Mouse (Mus musculus): ENCODE measurements around the gene Gpr153. TPM values are rescaled to one million over a fixed set of nuclear protein-coding genes. Genes with fewer than 3 reads are reported as not detected.

Gene Gpr153
- polyA plus RNA-seq, 1 experiment from 2014 or later, result 6.2 TPM

- Histone ChIP-seq H3K9ac (replicated peaks; ENCODE audit: low read depth, low read length) (no peak overlapping the region), H3K4me3 (replicated peaks; ENCODE audit: low read length) (no peak overlapping the region), H3K27ac (ENCODE audit: low read length) (no peak overlapping the region), H3K27me3 (replicated peaks; ENCODE audit: control insufficient read depth, insufficient read depth, low read length) (peaks cover 23% of the 10 kb centered on the region), H3K4me2 (ENCODE audit: low read length) (no peak overlapping the region), H3K36me3 (ENCODE audit: control insufficient read depth, insufficient read depth) (no peaks in the 10 kb centered on the region), H3K4me1 (replicated peaks; ENCODE audit: control insufficient read depth, insufficient read depth, low read length) (peaks cover 6% of the 10 kb centered on the region), H3K9me3 (ENCODE audit: control insufficient read depth, low read length) (no peaks in the 10 kb centered on the region)
- no peak for ATAC-seq
- WGBS, result 68% methylated on average over 5 of the region's 5 CpGs
Measured at GRCm38 (mm10) chr4:152321464-152321863, 47.4 kb downstream of the Gpr153 start.

GRCm38 (mm10) chr4:152324641-152325562 is 50.9 kb downstream of the Gpr153 start:
- WGBS, result 55% methylated on average over 16 of the region's 16 CpGs
- Histone ChIP-seq H3K4me3 (replicated peaks; ENCODE audit: low read length) (peak overlapping the region; percentile 98), H3K27ac (ENCODE audit: low read length) (no peak overlapping the region), H3K27me3 (replicated peaks; ENCODE audit: control insufficient read depth, insufficient read depth, low read length) (no peaks in the 10 kb centered on the region), H3K9ac (replicated peaks; ENCODE audit: low read depth, low read length) (no peak overlapping the region), H3K36me3 (ENCODE audit: control insufficient read depth, insufficient read depth) (peaks cover 12% of the 10 kb centered on the region), H3K9me3 (ENCODE audit: control insufficient read depth, low read length) (no peaks in the 10 kb centered on the region), H3K4me2 (ENCODE audit: low read length) (peak overlapping the region; percentile 34), H3K4me1 (replicated peaks; ENCODE audit: control insufficient read depth, insufficient read depth, low read length) (peaks cover 19% of the 10 kb centered on the region)
- ATAC-seq, result peak; percentile 22

DNA sequence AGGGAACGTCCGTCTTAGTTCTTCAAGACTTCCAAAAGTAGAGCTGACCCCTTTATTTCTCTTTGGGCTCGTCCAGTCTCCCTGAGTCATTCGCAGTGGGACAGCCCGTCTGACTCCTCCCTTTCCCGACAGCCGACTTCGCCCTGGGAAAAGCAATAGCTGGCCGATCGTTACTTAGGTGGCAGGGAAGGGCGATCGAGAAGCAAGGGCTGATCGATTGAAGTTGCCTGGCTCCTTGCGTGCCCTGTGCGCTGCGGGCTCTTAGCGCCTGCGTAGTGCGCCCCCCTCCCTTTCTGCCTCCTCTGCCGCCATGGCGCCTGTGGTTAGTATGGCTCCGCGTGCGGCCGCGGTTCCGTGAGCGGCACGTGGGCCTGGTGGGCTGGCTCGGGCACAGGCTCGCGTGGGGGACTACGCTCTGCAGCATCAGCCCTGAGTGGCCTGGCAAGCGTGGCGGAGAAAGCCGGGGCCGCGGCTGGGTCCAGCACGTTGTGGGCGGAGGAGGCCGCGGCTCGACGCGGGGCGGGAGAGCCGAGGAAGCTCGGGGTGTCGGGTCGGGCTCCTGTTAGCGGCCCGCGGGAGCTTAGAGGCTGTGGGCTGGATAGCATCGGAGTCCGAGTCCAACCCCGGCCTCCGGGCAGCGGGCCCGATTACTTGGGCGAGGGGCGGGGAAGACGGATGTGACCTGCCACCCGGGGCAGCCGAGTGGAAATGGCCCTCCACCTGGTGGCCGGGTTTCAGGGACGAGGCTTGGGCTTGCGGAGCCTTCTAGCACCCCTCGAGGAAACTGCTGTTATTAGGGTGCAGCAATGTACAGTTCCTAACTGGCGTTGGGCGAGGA is 51.8 kb downstream of the Gpr153 start, which contains the start of gene Rpl22:
TSS of gene Rpl22 (plus strand) at position 169 of the 838 bp plus-strand sequence.
- Histone ChIP-seq H3K27ac (ENCODE audit: low read length) (peak within 1 kb of the TSS; percentile 58), H3K36me3 (ENCODE audit: control insufficient read depth, insufficient read depth) (peaks cover 18% of the 10 kb centered on the region), H3K4me3 (replicated peaks; ENCODE audit: low read length) (peak within 1 kb of the TSS; percentile 98), H3K27me3 (replicated peaks; ENCODE audit: control insufficient read depth, insufficient read depth, low read length) (no peaks in the 10 kb centered on the region), H3K9me3 (ENCODE audit: control insufficient read depth, low read length) (no peaks in the 10 kb centered on the region), H3K9ac (replicated peaks; ENCODE audit: low read depth, low read length) (peak within 1 kb of the TSS; percentile 96), H3K4me1 (replicated peaks; ENCODE audit: control insufficient read depth, insufficient read depth, low read length) (peaks cover 19% of the 10 kb centered on the region), H3K4me2 (ENCODE audit: low read length) (peak within 1 kb of the TSS; percentile 92)
- ATAC-seq, result peak; percentile 98
- WGBS, result under 1% methylated on average over 70 of the region's 70 CpGs

GRCm38 (mm10) chr4:152326543-152326942 is 52.5 kb downstream of the Gpr153 start:
- WGBS, result 2% methylated on average over 11 of the region's 11 CpGs

DNA sequence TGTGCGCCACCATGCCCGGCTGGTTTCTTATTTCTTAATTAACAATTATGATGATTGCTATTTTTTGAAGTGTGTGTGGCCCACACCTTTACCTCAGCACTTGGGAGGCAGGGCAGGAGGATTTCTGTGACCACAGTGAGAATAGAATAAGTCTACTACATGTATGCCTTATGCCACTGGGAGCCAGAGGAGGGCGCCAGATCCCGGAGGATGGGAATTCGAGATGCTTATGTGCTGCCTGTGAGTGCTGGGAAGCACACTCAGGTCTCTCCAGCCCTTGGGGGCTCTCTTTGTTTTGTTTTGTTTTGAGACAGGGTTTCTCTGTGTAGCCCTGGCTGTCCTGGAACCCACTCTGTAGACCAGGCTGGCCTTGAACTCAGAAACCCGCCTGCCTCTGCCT is 54.7 kb downstream of the Gpr153 start:
- Histone ChIP-seq H3K9ac (replicated peaks; ENCODE audit: low read depth, low read length) (no peak overlapping the region), H3K27ac (ENCODE audit: low read length) (no peak overlapping the region), H3K36me3 (ENCODE audit: control insufficient read depth, insufficient read depth) (peaks cover 26% of the 10 kb centered on the region), H3K4me2 (ENCODE audit: low read length) (no peak overlapping the region), H3K27me3 (replicated peaks; ENCODE audit: control insufficient read depth, insufficient read depth, low read length) (no peaks in the 10 kb centered on the region), H3K4me3 (replicated peaks; ENCODE audit: low read length) (no peak overlapping the region), H3K4me1 (replicated peaks; ENCODE audit: control insufficient read depth, insufficient read depth, low read length) (peaks cover 21% of the 10 kb centered on the region), H3K9me3 (ENCODE audit: control insufficient read depth, low read length) (no peaks in the 10 kb centered on the region)
- 78% methylated on average over 6 of the region's 6 CpGs for WGBS
- ATAC-seq, result no peak

More at GRCm38 (mm10) chr4:152326543-152326942, 52.5 kb downstream of the Gpr153 start:
- Histone ChIP-seq H3K27ac (ENCODE audit: low read length) (no peak overlapping the region), H3K9me3 (ENCODE audit: control insufficient read depth, low read length) (no peaks in the 10 kb centered on the region), H3K4me2 (ENCODE audit: low read length) (peak overlapping the region; percentile 92), H3K9ac (replicated peaks; ENCODE audit: low read depth, low read length) (peak overlapping the region; percentile 96), H3K36me3 (ENCODE audit: control insufficient read depth, insufficient read depth) (peaks cover 20% of the 10 kb centered on the region), H3K27me3 (replicated peaks; ENCODE audit: control insufficient read depth, insufficient read depth, low read length) (no peaks in the 10 kb centered on the region), H3K4me3 (replicated peaks; ENCODE audit: low read length) (peak overlapping the region; percentile 98), H3K4me1 (replicated peaks; ENCODE audit: control insufficient read depth, insufficient read depth, low read length) (peaks cover 19% of the 10 kb centered on the region)
- ATAC-seq, result no peak

- WGBS, result 29% methylated on average over 2 of the region's 2 CpGs
- peak; percentile 66 for ATAC-seq
- H3K4me3 ChIP-seq (replicated peaks; ENCODE audit: low read length), result no peak overlapping the region
- no peaks in the 10 kb centered on the region for H3K9me3 ChIP-seq (ENCODE audit: control insufficient read depth, low read length)
- peaks cover 3% of the 10 kb centered on the region; the same call in 1 of the 2 replicates for H3K4me1 ChIP-seq (replicated peaks; ENCODE audit: control insufficient read depth, insufficient read depth, low read length)
- H3K27me3 ChIP-seq (replicated peaks; ENCODE audit: control insufficient read depth, insufficient read depth, low read length), result no peaks in the 10 kb centered on the region
- no peak overlapping the region for H3K4me2 ChIP-seq (ENCODE audit: low read length)
- no peak overlapping the region for H3K9ac ChIP-seq (replicated peaks; ENCODE audit: low read depth, low read length)
- H3K27ac ChIP-seq (ENCODE audit: low read length), result no peak overlapping the region
- H3K36me3 ChIP-seq (ENCODE audit: control insufficient read depth, insufficient read depth), result peaks cover 32% of the 10 kb centered on the region
Measured at GRCm38 (mm10) chr4:152332952-152333351, 58.9 kb downstream of the Gpr153 start.

DNA sequence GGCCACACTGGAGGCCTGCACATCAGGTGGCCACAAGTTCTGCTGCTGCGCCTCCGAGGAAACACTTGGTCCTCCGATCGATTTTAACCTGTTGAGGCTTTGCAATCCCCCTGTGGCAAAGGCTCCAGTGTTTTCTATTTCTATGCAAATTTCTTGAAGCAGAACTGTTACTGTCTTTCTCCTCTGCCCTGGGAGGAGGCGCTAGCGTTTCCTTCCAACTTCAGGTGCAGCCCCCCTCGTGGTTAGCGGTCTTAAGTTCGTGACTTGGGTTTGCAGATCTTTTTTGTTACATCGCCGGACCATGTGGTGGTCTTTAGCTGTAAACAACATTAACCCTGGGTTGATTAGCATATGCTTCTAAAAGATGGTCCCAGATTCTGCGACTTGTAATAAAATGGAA is 59.6 kb downstream of the Gpr153 start:
- Histone ChIP-seq H3K27me3 (replicated peaks; ENCODE audit: control insufficient read depth, insufficient read depth, low read length) (no peaks in the 10 kb centered on the region), H3K9me3 (ENCODE audit: control insufficient read depth, low read length) (no peaks in the 10 kb centered on the region), H3K36me3 (ENCODE audit: control insufficient read depth, insufficient read depth) (peaks cover 29% of the 10 kb centered on the region), H3K27ac (ENCODE audit: low read length) (no peak overlapping the region), H3K4me1 (replicated peaks; ENCODE audit: control insufficient read depth, insufficient read depth, low read length) (0 out of 2 replicates have a peak, but pooled peaks cover 7% of the 10 kb centered on the region), H3K9ac (replicated peaks; ENCODE audit: low read depth, low read length) (no peak overlapping the region), H3K4me3 (replicated peaks; ENCODE audit: low read length) (no peak overlapping the region), H3K4me2 (ENCODE audit: low read length) (no peak overlapping the region)
- ATAC-seq, result no peak
- 86% methylated on average over 12 of the region's 12 CpGs for WGBS

Data from forebrain, embryonic 16.5 days (tissue).